Mouse (Mus musculus) cortical plate, adult 2 months (tissue): ENCODE measurements around the gene Hexim2.

Experiments
- CTCF ChIP-seq: fragments of 200-500 bp; IDR thresholded peaks from 2 replicates; pipeline ENCODE4 v1.5.1; 2011; ENCODE audit warnings: mild to moderate bottlenecking, control low read depth, low read length; ENCODE audit not compliant: insufficient read depth; ENCODE audit errors: extremely low read depth
- POLR2A ChIP-seq: fragments of 200-500 bp; IDR thresholded peaks from 2 replicates; pipeline ENCODE4 v1.6.1; 2011; ENCODE audit warnings: mild to moderate bottlenecking, low read length, control low read depth; ENCODE audit not compliant: insufficient read depth; ENCODE audit errors: extremely low read depth

- TF ChIP-seq CTCF (no peak), POLR2A (no peak)
These were observed 19.7 kb upstream of the Hexim2 start for GRCm38 (mm10) chr11:103112552-103112912.
